Mouse (Mus musculus): ENCODE measurements around the gene Utrn.

DNA sequence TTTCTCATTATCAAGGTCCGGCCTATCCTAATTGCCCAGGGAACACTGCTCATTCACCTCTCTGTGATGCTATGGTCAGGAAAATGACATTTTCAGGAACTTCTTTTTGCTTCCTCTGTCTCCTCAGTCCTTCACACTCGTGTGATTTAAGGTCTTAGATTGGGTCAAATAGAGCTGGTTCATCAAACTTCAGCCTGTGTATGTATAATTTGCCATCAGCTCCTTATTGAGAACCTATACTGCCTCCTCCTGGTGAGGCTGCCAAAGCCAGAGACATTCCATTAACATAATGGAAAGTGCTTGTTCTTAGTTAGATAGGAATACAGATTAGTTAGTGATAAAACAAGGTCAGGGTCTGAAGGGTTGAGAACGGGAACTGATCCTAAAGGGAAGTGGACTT lies 253.4 kb downstream of the Utrn start:
- TF ChIP-seq POLR2A (IDR thresholded peaks at IDR 0.05; ENCODE audit: borderline replicate concordance, insufficient read depth, low read length) (no peak), CTCF (IDR thresholded peaks at IDR 0.05; ENCODE audit: borderline replicate concordance, insufficient read depth, low read depth, low read length) (no peak)
